Mouse (Mus musculus) stomach, embryonic 15.5 days (tissue): Measurements from ENCODE around the gene Lcmt1. TPM values are rescaled to one million over a fixed set of nuclear protein-coding genes. Genes with fewer than 3 reads are reported as not detected.

Experiments used
- ATAC-seq: fragments of 200-750 bp; cut with Nextera tagmentation; 2 replicates; pipeline ENCODE4 v1.8.0; 2017; ENCODE audit warnings: low read depth, moderate number of reproducible peaks, moderate TSS enrichment; ENCODE audit not compliant: insufficient read depth, low FRiP score
- H3K27ac ChIP-seq: fragments of 300-500 bp; sonication (generic); 2 replicates; pipeline ENCODE4 v1.5.1; 2015; ENCODE audit warnings: mild to moderate bottlenecking, inconsistent platforms
- H3K27me3 ChIP-seq: fragments of 300-500 bp; sonication (generic); replicated peaks from 2 replicates; pipeline ENCODE4 v1.6.1; 2015; ENCODE audit warnings: inconsistent platforms
- H3K36me3 ChIP-seq: fragments of 300-500 bp; sonication (generic); 2 replicates; pipeline ENCODE4 v1.6.1; 2015; ENCODE audit warnings: inconsistent platforms
- H3K4me1 ChIP-seq: fragments of 300-500 bp; sonication (generic); 2 replicates; pipeline ENCODE4 v1.6.1; 2015; ENCODE audit warnings: inconsistent platforms
- H3K4me2 ChIP-seq: fragments of 300-500 bp; sonication (generic); 2 replicates; pipeline ENCODE4 v1.6.1; 2015; ENCODE audit warnings: mild to moderate bottlenecking, inconsistent platforms
- H3K4me3 ChIP-seq: fragments of 300-500 bp; sonication (generic); replicated peaks from 2 replicates; pipeline ENCODE4 v1.5.1; 2015; ENCODE audit warnings: inconsistent platforms
- H3K9ac ChIP-seq: fragments of 300-500 bp; sonication (generic); 2 replicates; pipeline ENCODE4 v1.6.1; 2015; ENCODE audit warnings: inconsistent platforms
- H3K9me3 ChIP-seq: fragments of 300-500 bp; sonication (generic); 2 replicates; pipeline ENCODE4 v1.6.1; 2016; ENCODE audit warnings: inconsistent platforms
- WGBS: fragments of 180-500 bp; shearing (Covaris S2); methylation state at CpG from one replicate; pipeline ENCODE4 v1.1.7; 2015; 5-methylcytosine and 5-hydroxymethylcytosine counted together
- polyA plus RNA-seq: library from polyadenylated mRNA; unstranded; fragments of >200 nt; fragmentation: Nextera tagmentation; extraction: Ambion mirVana; gene quantifications from 2 replicates; pipeline ENCODE4 v1.2.1, GENCODE M21; 2015

Gene Lcmt1
- polyA plus RNA-seq: 43.3 and 45.7 TPM in 2 replicates

GRCm38 (mm10) chr7:123369759-123370481 lies at the start of gene Lcmt1, which contains the start of gene Arhgap17:
Gene Lcmt1 (plus strand): TSS chr7:123369784.
Gene Arhgap17 (minus strand): TSS chr7:123369915.
- Histone ChIP-seq H3K9ac (peak within 1 kb of the TSS; percentile 75), H3K4me3 (peak within 1 kb of the TSS; percentile 88), H3K4me2 (peak within 1 kb of the TSS; percentile 85), H3K36me3 (no peaks in the 10 kb centered on the region), H3K4me1 (peaks cover 33% of the 10 kb centered on the region), H3K9me3 (no peaks in the 10 kb centered on the region), H3K27me3 (no peaks in the 10 kb centered on the region), H3K27ac (peak within 1 kb of the TSS; percentile 91)
- WGBS: under 1% methylated on average over 64 of the region's 64 CpGs
- peak; percentile 98 for ATAC-seq

- H3K4me1 ChIP-seq: no peaks in the 10 kb centered on the region
- no peaks in the 10 kb centered on the region for H3K27me3 ChIP-seq
- no peak overlapping the region for H3K4me3 ChIP-seq
- H3K9me3 ChIP-seq: no peaks in the 10 kb centered on the region
- WGBS: 77% methylated on average over 13 of the region's 13 CpGs
- H3K27ac ChIP-seq: no peak overlapping the region
- H3K4me2 ChIP-seq: no peak overlapping the region
- H3K36me3 ChIP-seq: peaks cover 28% of the 10 kb centered on the region
- 0 out of 2 replicates have a peak, but pooled peaks have one; percentile 4 for ATAC-seq
- H3K9ac ChIP-seq: no peak overlapping the region
These were observed 47.0 kb upstream of the Lcmt1 start for GRCm38 (mm10) chr7:123322452-123323121.

GRCm38 (mm10) chr7:123323388-123323787 lies 46.2 kb upstream of the Lcmt1 start:
- no peaks in the 10 kb centered on the region for H3K4me1 ChIP-seq
- no peaks in the 10 kb centered on the region for H3K27me3 ChIP-seq
- ATAC-seq: no peak
- no peak overlapping the region for H3K4me3 ChIP-seq
- no peak overlapping the region for H3K27ac ChIP-seq
- 82% methylated on average over 2 of the region's 2 CpGs for WGBS
- H3K9ac ChIP-seq: no peak overlapping the region
- H3K9me3 ChIP-seq: no peaks in the 10 kb centered on the region
- no peak overlapping the region for H3K4me2 ChIP-seq
- H3K36me3 ChIP-seq: peaks cover 23% of the 10 kb centered on the region

- H3K4me1 ChIP-seq: no peaks in the 10 kb centered on the region
- no peak overlapping the region for H3K9ac ChIP-seq
- ATAC-seq: no peak; the same call in 1 of the 2 replicates
- H3K4me2 ChIP-seq: no peak overlapping the region
- H3K36me3 ChIP-seq: peaks cover 18% of the 10 kb centered on the region
- WGBS: 79% methylated on average over 1 of the region's 1 CpGs
- no peak overlapping the region for H3K27ac ChIP-seq
- no peaks in the 10 kb centered on the region for H3K9me3 ChIP-seq
- H3K27me3 ChIP-seq: no peaks in the 10 kb centered on the region
- no peak overlapping the region for H3K4me3 ChIP-seq
These were observed 45.5 kb upstream of the Lcmt1 start for GRCm38 (mm10) chr7:123324105-123324504.

- no peaks in the 10 kb centered on the region for H3K9me3 ChIP-seq
- no peak for ATAC-seq
- WGBS: 91% methylated on average over 5 of the region's 5 CpGs
These were observed 43.5 kb upstream of the Lcmt1 start for GRCm38 (mm10) chr7:123326062-123326461.

GRCm38 (mm10) chr7:123326901-123327300 lies 42.7 kb upstream of the Lcmt1 start:
- H3K27me3 ChIP-seq: no peaks in the 10 kb centered on the region
- no peaks in the 10 kb centered on the region for H3K9me3 ChIP-seq
- no peak overlapping the region for H3K4me3 ChIP-seq
- peaks cover 1% of the 10 kb centered on the region for H3K36me3 ChIP-seq
- H3K27ac ChIP-seq: no peak overlapping the region
- no peak overlapping the region for H3K4me2 ChIP-seq
- H3K9ac ChIP-seq: no peak overlapping the region
- H3K4me1 ChIP-seq: no peaks in the 10 kb centered on the region
- no peak for ATAC-seq
- 77% methylated on average over 4 of the region's 4 CpGs for WGBS

More at GRCm38 (mm10) chr7:123326062-123326461, 43.5 kb upstream of the Lcmt1 start:
- H3K4me2 ChIP-seq: no peak overlapping the region
- H3K27ac ChIP-seq: no peak overlapping the region
- H3K36me3 ChIP-seq: peaks cover 4% of the 10 kb centered on the region
- H3K4me1 ChIP-seq: no peaks in the 10 kb centered on the region
- H3K9ac ChIP-seq: no peak overlapping the region
- no peaks in the 10 kb centered on the region for H3K27me3 ChIP-seq
- no peak overlapping the region for H3K4me3 ChIP-seq

- H3K4me3 ChIP-seq: no peak overlapping the region
- no peak overlapping the region for H3K4me2 ChIP-seq
- H3K9ac ChIP-seq: no peak overlapping the region
- WGBS: 84% methylated on average over 4 of the region's 4 CpGs
- no peaks in the 10 kb centered on the region for H3K9me3 ChIP-seq
- H3K4me1 ChIP-seq: no peaks in the 10 kb centered on the region
- no peak for ATAC-seq
- H3K36me3 ChIP-seq: no peaks in the 10 kb centered on the region; the same call in 1 of the 2 replicates
- no peaks in the 10 kb centered on the region for H3K27me3 ChIP-seq
- no peak overlapping the region for H3K27ac ChIP-seq
These were observed 41.7 kb upstream of the Lcmt1 start for GRCm38 (mm10) chr7:123327909-123328308.

- Histone ChIP-seq H3K4me3 (no peak overlapping the region), H3K27me3 (no peaks in the 10 kb centered on the region), H3K9me3 (no peaks in the 10 kb centered on the region), H3K4me2 (no peak overlapping the region), H3K4me1 (no peaks in the 10 kb centered on the region), H3K36me3 (no peaks in the 10 kb centered on the region), H3K9ac (no peak overlapping the region), H3K27ac (no peak overlapping the region)
- ATAC-seq: no peak
- 85% methylated on average over 9 of the region's 9 CpGs for WGBS
These were observed 39.1 kb upstream of the Lcmt1 start for GRCm38 (mm10) chr7:123330506-123330905.

GRCm38 (mm10) chr7:123336322-123336721 lies 33.3 kb upstream of the Lcmt1 start:
- no peaks in the 10 kb centered on the region for H3K27me3 ChIP-seq
- no peak overlapping the region for H3K9ac ChIP-seq
- no peak overlapping the region for H3K4me2 ChIP-seq
- H3K9me3 ChIP-seq: no peaks in the 10 kb centered on the region
- WGBS: 77% methylated on average over 1 of the region's 1 CpGs
- H3K4me3 ChIP-seq: no peak overlapping the region
- no peaks in the 10 kb centered on the region for H3K36me3 ChIP-seq
- no peak for ATAC-seq
- peaks cover 4% of the 10 kb centered on the region; the same call in 1 of the 2 replicates for H3K4me1 ChIP-seq
- peak overlapping the region; percentile 59 for H3K27ac ChIP-seq

- Histone ChIP-seq H3K27me3 (no peaks in the 10 kb centered on the region), H3K4me3 (no peak overlapping the region), H3K9ac (no peak overlapping the region), H3K4me1 (peaks cover 4% of the 10 kb centered on the region; the same call in 1 of the 2 replicates), H3K27ac (no peak overlapping the region), H3K4me2 (no peak overlapping the region), H3K36me3 (no peaks in the 10 kb centered on the region), H3K9me3 (no peaks in the 10 kb centered on the region)
- ATAC-seq: no peak
- WGBS: 60% methylated on average over 8 of the region's 8 CpGs
These were observed 31.2 kb upstream of the Lcmt1 start for GRCm38 (mm10) chr7:123338351-123338750.

- Histone ChIP-seq H3K4me3 (no peak overlapping the region), H3K9me3 (no peaks in the 10 kb centered on the region), H3K27me3 (no peaks in the 10 kb centered on the region), H3K27ac (no peak overlapping the region), H3K36me3 (no peaks in the 10 kb centered on the region), H3K4me1 (peaks cover 4% of the 10 kb centered on the region; the same call in 1 of the 2 replicates), H3K9ac (no peak overlapping the region), H3K4me2 (no peak overlapping the region)
- ATAC-seq: no peak
- 51% methylated on average over 5 of the region's 5 CpGs for WGBS
These were observed 27.7 kb upstream of the Lcmt1 start for GRCm38 (mm10) chr7:123341896-123342295.
